Mouse (Mus musculus) olfactory bulb, adult 2 months (tissue): ENCODE measurements around the gene Mon1b. TPM values are rescaled to one million over a fixed set of nuclear protein-coding genes. Genes with fewer than 3 reads are reported as not detected.

Experiments
- H3K27ac ChIP-seq: fragments of 200-500 bp; 2 replicates; pipeline ENCODE4 v1.5.1; 2012; ENCODE audit warnings: low read depth, low read length; ENCODE audit not compliant: insufficient read depth
- H3K4me1 ChIP-seq: fragments of 200-500 bp; 2 replicates; pipeline ENCODE4 v1.6.1; 2012; ENCODE audit warnings: low read length; ENCODE audit not compliant: control insufficient read depth, insufficient read depth
- H3K4me3 ChIP-seq: fragments of 200-500 bp; 2 replicates; pipeline ENCODE4 v1.5.1; 2012; ENCODE audit warnings: mild to moderate bottlenecking, low read depth, low read length, moderate library complexity; ENCODE audit not compliant: insufficient read depth
- CTCF ChIP-seq: fragments of 200-500 bp; IDR thresholded peaks from 2 replicates; pipeline ENCODE4 v1.5.1; 2012; ENCODE audit warnings: low read depth, mild to moderate bottlenecking, low read length, moderate library complexity; ENCODE audit not compliant: insufficient read depth
- POLR2A ChIP-seq: fragments of 200-500 bp; IDR thresholded peaks from 2 replicates; pipeline ENCODE4 v1.6.1; 2012; ENCODE audit warnings: mild to moderate bottlenecking, low read depth, low read length, moderate library complexity; ENCODE audit not compliant: insufficient read depth
- WGBS: fragments of 180-500 bp; shearing (Covaris S2); methylation state at CpG from one replicate; pipeline ENCODE4 v1.1.7; 2018; 5-methylcytosine and 5-hydroxymethylcytosine counted together
- polyA plus RNA-seq: library from polyadenylated mRNA; stranded (reverse); fragments of >200 nt; gene quantifications from 2 replicates; pipeline ENCODE4 v1.2.4, GENCODE M21; 2012; ENCODE audit warnings: low replicate concordance; ENCODE audit not compliant: missing spikeins, insufficient read depth, insufficient read length

The Mon1b gene
- not detected in 2 replicates for polyA plus RNA-seq

GRCm38 (mm10) chr8:113634670-113635591 is at the start of gene Mon1b:
Mon1b (plus strand) TSS chr8:113635587.
- WGBS, result under 1% methylated on average over 42 of the region's 42 CpGs
- peak within 1 kb of the TSS; percentile 91 for H3K4me3 ChIP-seq
- H3K4me1 ChIP-seq, result peaks cover 20% of the 10 kb centered on the region; the same call in 1 of the 2 replicates
- TF ChIP-seq CTCF (no peak), POLR2A (0 out of 2 replicates have a peak, but pooled peaks have one; percentile 28)
- peak within 1 kb of the TSS; percentile 96 for H3K27ac ChIP-seq

- Histone ChIP-seq H3K4me1 (no peaks in the 10 kb centered on the region), H3K27ac (no peak overlapping the region), H3K4me3 (no peak overlapping the region)
- TF ChIP-seq CTCF (no peak), POLR2A (no peak)
- WGBS, result 63% methylated on average over 3 of the region's 3 CpGs
These were observed 37.0 kb upstream of the Mon1b start for GRCm38 (mm10) chr8:113598401-113598800.

- no peak for TF ChIP-seq POLR2A
- TF ChIP-seq CTCF, result no peak
- H3K27ac ChIP-seq, result no peak overlapping the region
- WGBS, result 3% methylated on average over 3 of the region's 3 CpGs
- no peak overlapping the region for H3K4me3 ChIP-seq
- H3K4me1 ChIP-seq, result peaks cover 11% of the 10 kb centered on the region; the same call in 1 of the 2 replicates
These were observed 2.8 kb upstream of the Mon1b start for GRCm38 (mm10) chr8:113632634-113633033.

- 22% methylated on average over 12 of the region's 12 CpGs for WGBS
- TF ChIP-seq CTCF, result no peak
- no peak for TF ChIP-seq POLR2A
- Histone ChIP-seq H3K4me3 (peak overlapping the region; percentile 91; the same call in 1 of the 2 replicates), H3K4me1 (peaks cover 14% of the 10 kb centered on the region; the same call in 1 of the 2 replicates), H3K27ac (peak overlapping the region; percentile 66)
These were observed 1.2 kb upstream of the Mon1b start for GRCm38 (mm10) chr8:113634161-113634560.

- peaks cover 20% of the 10 kb centered on the region; the same call in 1 of the 2 replicates for H3K4me1 ChIP-seq
- peak overlapping the region; percentile 91 for H3K4me3 ChIP-seq
- under 1% methylated on average over 44 of the region's 44 CpGs for WGBS
- TF ChIP-seq CTCF (no peak), POLR2A (peak; percentile 60)
- H3K27ac ChIP-seq, result peak overlapping the region; percentile 96
These were observed 349 bp downstream of the Mon1b start for GRCm38 (mm10) chr8:113635592-113636279.

GRCm38 (mm10) chr8:113636280-113636628 is 867 bp downstream of the Mon1b start:
- WGBS, result 33% methylated on average over 5 of the region's 5 CpGs
- Histone ChIP-seq H3K4me3 (peak overlapping the region; percentile 91), H3K27ac (no peak overlapping the region), H3K4me1 (peaks cover 20% of the 10 kb centered on the region; the same call in 1 of the 2 replicates)
- TF ChIP-seq POLR2A (no peak), CTCF (no peak)

GRCm38 (mm10) chr8:113640357-113640756 is 5.0 kb downstream of the Mon1b start:
- no peak overlapping the region for H3K27ac ChIP-seq
- peaks cover 20% of the 10 kb centered on the region; the same call in 1 of the 2 replicates for H3K4me1 ChIP-seq
- TF ChIP-seq POLR2A, result no peak
- TF ChIP-seq CTCF, result no peak
- no peak overlapping the region for H3K4me3 ChIP-seq
- WGBS, result 86% methylated on average over 8 of the region's 8 CpGs

- 90% methylated on average over 16 of the region's 16 CpGs for WGBS
- Histone ChIP-seq H3K4me3 (no peak within 1 kb of the TSS), H3K27ac (no peak within 1 kb of the TSS), H3K4me1 (peaks cover 6% of the 10 kb centered on the region; the same call in 1 of the 2 replicates)
- no peak for TF ChIP-seq POLR2A
These were observed 7.5 kb downstream of the Mon1b start, which contains the start of gene Syce1l for GRCm38 (mm10) chr8:113642926-113643325. Syce1l (plus strand) TSS chr8:113643213.
